Mouse (Mus musculus) limb, embryonic 12.5 days (tissue): ENCODE measurements at regions not wholly inside any gene's neighbourhood (a gene's known extent, or its start where the extent isn't known, plus 50 kb on each side); places are given as distances from the start of the nearest gene placed in this dataset.

Experiments
- ATAC-seq: fragments of 200-750 bp; cut with Nextera tagmentation; 2 replicates; pipeline ENCODE4 v1.8.0; 2017; ENCODE audit warnings: low read depth, moderate TSS enrichment; ENCODE audit not compliant: insufficient number of reproducible peaks, insufficient read depth, low FRiP score, low TSS enrichment
- H3K27ac ChIP-seq: fragments of 300-500 bp; sonication (generic); 2 replicates; pipeline ENCODE4 v1.5.1; 2016; ENCODE audit warnings: mild to moderate bottlenecking, moderate library complexity
- H3K27me3 ChIP-seq: fragments of 300-500 bp; sonication (generic); 2 replicates; pipeline ENCODE4 v1.6.1; 2016; ENCODE audit warnings: mild to moderate bottlenecking, moderate library complexity
- H3K36me3 ChIP-seq: fragments of 300-500 bp; sonication (generic); 2 replicates; pipeline ENCODE4 v1.6.1; 2016; ENCODE audit warnings: mild to moderate bottlenecking, moderate library complexity
- H3K4me1 ChIP-seq: fragments of 300-500 bp; sonication (generic); replicated peaks from 2 replicates; pipeline ENCODE4 v1.6.1; 2016
- H3K4me2 ChIP-seq: fragments of 300-500 bp; sonication (generic); 2 replicates; pipeline ENCODE4 v1.6.1; 2016; ENCODE audit warnings: mild to moderate bottlenecking, moderate library complexity
- H3K4me3 ChIP-seq: fragments of 300-500 bp; sonication (generic); replicated peaks from 2 replicates; pipeline ENCODE4 v1.5.1; 2016; ENCODE audit warnings: mild to moderate bottlenecking
- H3K9ac ChIP-seq: fragments of 300-500 bp; sonication (generic); replicated peaks from 2 replicates; pipeline ENCODE4 v1.6.1; 2016; ENCODE audit warnings: mild to moderate bottlenecking, moderate library complexity
- H3K9me3 ChIP-seq: fragments of 300-500 bp; sonication (generic); 2 replicates; pipeline ENCODE4 v1.6.1; 2016; ENCODE audit warnings: mild to moderate bottlenecking, moderate library complexity
- WGBS: fragments of 180-500 bp; shearing (Covaris S2); methylation state at CpG from one replicate; pipeline ENCODE4 v1.1.7; 2016; 5-methylcytosine and 5-hydroxymethylcytosine counted together

- WGBS, result 85% methylated on average over 2 of the region's 2 CpGs
- no peak for ATAC-seq
Measured at GRCm38 (mm10) chr3:132018505-132018904, 66.6 kb upstream of the Dkk2 start.

GRCm38 (mm10) chr3:132022032-132022431 lies 63.1 kb upstream of the Dkk2 start:
- WGBS, result 58% methylated on average over 4 of the region's 4 CpGs
- Histone ChIP-seq H3K4me3 (no peak overlapping the region), H3K4me1 (0 out of 2 replicates have a peak, but pooled peaks cover 3% of the 10 kb centered on the region), H3K4me2 (no peak overlapping the region), H3K36me3 (no peaks in the 10 kb centered on the region), H3K27ac (no peak overlapping the region), H3K9ac (no peak overlapping the region), H3K27me3 (no peaks in the 10 kb centered on the region), H3K9me3 (no peaks in the 10 kb centered on the region)
- no peak for ATAC-seq

More at GRCm38 (mm10) chr3:132018505-132018904, 66.6 kb upstream of the Dkk2 start:
- Histone ChIP-seq H3K9me3 (no peaks in the 10 kb centered on the region), H3K4me1 (peaks cover 10% of the 10 kb centered on the region; the same call in 1 of the 2 replicates), H3K9ac (no peak overlapping the region), H3K27me3 (no peaks in the 10 kb centered on the region), H3K4me3 (no peak overlapping the region), H3K36me3 (no peaks in the 10 kb centered on the region), H3K27ac (no peak overlapping the region), H3K4me2 (no peak overlapping the region)

DNA sequence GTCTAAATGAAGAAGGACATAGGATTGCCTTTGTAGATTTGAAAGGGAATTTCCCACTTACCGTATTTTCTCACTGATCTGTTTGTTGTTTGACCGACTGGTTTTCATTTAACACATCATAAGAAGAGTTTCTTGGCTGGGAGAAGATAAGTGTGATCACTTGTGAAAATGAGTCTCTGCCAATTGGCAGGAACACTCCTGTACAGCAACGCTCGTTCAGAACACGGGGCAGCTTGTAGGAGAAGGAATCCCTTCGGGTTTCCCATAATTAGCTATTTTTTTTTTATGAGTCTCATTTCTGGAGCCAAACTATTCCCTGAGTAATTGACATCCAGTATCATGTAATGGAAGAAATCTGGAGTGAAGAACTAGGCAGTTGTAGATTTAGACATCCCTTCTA lies 61.8 kb upstream of the Dkk2 start:
- H3K4me1 ChIP-seq, result 0 out of 2 replicates have a peak, but pooled peaks cover 3% of the 10 kb centered on the region
- no peaks in the 10 kb centered on the region for H3K9me3 ChIP-seq
- no peak overlapping the region for H3K4me3 ChIP-seq
- WGBS, result 57% methylated on average over 6 of the region's 6 CpGs
- ATAC-seq, result no peak
- no peak overlapping the region for H3K9ac ChIP-seq
- no peak overlapping the region for H3K27ac ChIP-seq
- no peak overlapping the region for H3K4me2 ChIP-seq
- H3K36me3 ChIP-seq, result no peaks in the 10 kb centered on the region
- H3K27me3 ChIP-seq, result no peaks in the 10 kb centered on the region

DNA sequence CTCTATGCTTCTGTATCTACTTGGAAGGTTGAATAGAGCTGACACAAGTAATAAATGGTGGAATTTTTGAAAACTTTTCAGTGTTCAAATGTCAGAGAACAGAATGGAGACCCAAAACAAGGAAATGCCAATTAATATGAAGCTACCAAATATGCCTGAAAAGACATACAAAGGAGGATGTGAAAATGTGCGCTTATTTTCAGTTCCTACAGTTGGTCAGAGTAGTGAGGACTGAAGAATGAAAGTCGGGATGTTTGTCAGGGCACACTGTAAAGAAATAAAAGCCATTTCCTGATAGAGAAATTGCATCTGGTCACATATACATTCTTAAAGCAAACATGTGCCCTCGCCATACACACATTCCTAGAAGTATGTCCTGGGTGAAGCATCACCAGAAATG lies 56.0 kb upstream of the Dkk2 start:
- H3K4me1 ChIP-seq, result peaks cover 10% of the 10 kb centered on the region
- H3K4me2 ChIP-seq, result no peak overlapping the region
- no peak overlapping the region for H3K27ac ChIP-seq
- H3K9ac ChIP-seq, result no peak overlapping the region
- H3K9me3 ChIP-seq, result no peaks in the 10 kb centered on the region
- H3K4me3 ChIP-seq, result no peak overlapping the region
- H3K27me3 ChIP-seq, result no peaks in the 10 kb centered on the region
- 89% methylated on average over 3 of the region's 3 CpGs for WGBS
- no peaks in the 10 kb centered on the region for H3K36me3 ChIP-seq
- ATAC-seq, result no peak

- Histone ChIP-seq H3K4me2 (no peak overlapping the region), H3K4me1 (peaks cover 13% of the 10 kb centered on the region), H3K27me3 (no peaks in the 10 kb centered on the region), H3K9me3 (no peaks in the 10 kb centered on the region), H3K27ac (no peak overlapping the region), H3K4me3 (no peak overlapping the region), H3K9ac (no peak overlapping the region), H3K36me3 (no peaks in the 10 kb centered on the region)
- 35% methylated on average over 5 of the region's 5 CpGs for WGBS
- no peak for ATAC-seq
Measured at GRCm38 (mm10) chr3:132033078-132033713, 51.9 kb upstream of the Dkk2 start.

GRCm38 (mm10) chr3:132035176-132035575 lies 49.9 kb upstream of the Dkk2 start:
- H3K4me2 ChIP-seq, result no peak overlapping the region

More at GRCm38 (mm10) chr3:132035176-132035575, 49.9 kb upstream of the Dkk2 start:
- peaks cover 13% of the 10 kb centered on the region for H3K4me1 ChIP-seq
- no peak overlapping the region for H3K4me3 ChIP-seq
- H3K36me3 ChIP-seq, result no peaks in the 10 kb centered on the region
- H3K27me3 ChIP-seq, result no peaks in the 10 kb centered on the region
- 78% methylated on average over 2 of the region's 2 CpGs for WGBS
- H3K9me3 ChIP-seq, result no peaks in the 10 kb centered on the region
- ATAC-seq, result no peak
- H3K27ac ChIP-seq, result no peak overlapping the region
- H3K9ac ChIP-seq, result no peak overlapping the region
